Mouse (Mus musculus) olfactory bulb, adult 2 months (tissue): Measurements from ENCODE around the gene Nxnl2.
"Not testable (repeated sequence)": the region's sequence is repeated elsewhere in the genome, so short reads cannot be mapped to it uniquely, and the experiment has no call there.

Experiments
- CTCF ChIP-seq: fragments of 200-500 bp; IDR thresholded peaks from 2 replicates; pipeline ENCODE4 v1.5.1; 2012; ENCODE audit warnings: low read depth, mild to moderate bottlenecking, low read length, moderate library complexity; ENCODE audit not compliant: insufficient read depth
- POLR2A ChIP-seq: fragments of 200-500 bp; IDR thresholded peaks from 2 replicates; pipeline ENCODE4 v1.6.1; 2012; ENCODE audit warnings: mild to moderate bottlenecking, low read depth, low read length, moderate library complexity; ENCODE audit not compliant: insufficient read depth

GRCm38 (mm10) chr13:51202844-51203173 is 32.0 kb downstream of the Nxnl2 start:
- TF ChIP-seq CTCF, POLR2A: not testable (repeated sequence)
